Mouse (Mus musculus): ENCODE measurements at regions not wholly inside any gene's neighbourhood (a gene's known extent, or its start where the extent isn't known, plus 50 kb on each side); places are given as distances from the start of the nearest gene placed in this dataset.

- Histone ChIP-seq H3K4me1 (replicated peaks; ENCODE audit: control insufficient read depth, insufficient read depth, low read length) (no peaks in the 10 kb centered on the region), H3K4me2 (ENCODE audit: low read length) (no peak overlapping the region), H3K4me3 (replicated peaks; ENCODE audit: low read length) (no peak overlapping the region), H3K27ac (ENCODE audit: low read length) (no peak overlapping the region), H3K27me3 (replicated peaks; ENCODE audit: control insufficient read depth, insufficient read depth, low read length) (no peaks in the 10 kb centered on the region; the same call in 1 of the 2 replicates), H3K36me3 (ENCODE audit: control insufficient read depth, insufficient read depth) (no peaks in the 10 kb centered on the region), H3K9me3 (ENCODE audit: control insufficient read depth, low read length) (no peaks in the 10 kb centered on the region), H3K9ac (replicated peaks; ENCODE audit: low read depth, low read length) (no peak overlapping the region)
- 93% methylated on average over 6 of the region's 6 CpGs for WGBS
- ATAC-seq: no peak
Measured at GRCm38 (mm10) chr10:91293226-91293625, 112.1 kb upstream of the Tmpo start.

DNA sequence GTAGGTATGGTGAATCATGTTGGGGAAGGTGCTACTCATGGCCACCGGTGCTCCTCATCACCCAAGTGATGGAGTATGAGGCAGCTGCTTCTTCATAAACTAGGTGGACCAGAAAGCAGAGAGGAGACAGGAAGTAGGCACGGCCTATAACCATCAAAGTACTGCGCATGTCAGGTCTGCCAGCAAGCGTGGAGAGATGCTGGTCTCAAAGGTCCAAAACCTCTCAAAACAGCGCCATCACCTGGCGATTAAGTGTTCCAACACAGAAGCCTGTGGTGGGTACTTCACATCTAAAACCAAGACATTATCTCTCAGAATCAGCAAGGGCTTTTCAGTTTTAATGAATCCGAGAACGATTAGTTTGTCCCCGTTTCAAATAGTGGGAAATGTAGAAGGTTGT, 103.1 kb upstream of the Tmpo start:
- Histone ChIP-seq H3K27ac (ENCODE audit: low read length) (no peak overlapping the region), H3K27me3 (replicated peaks; ENCODE audit: control insufficient read depth, insufficient read depth, low read length) (no peaks in the 10 kb centered on the region), H3K4me1 (replicated peaks; ENCODE audit: control insufficient read depth, insufficient read depth, low read length) (no peaks in the 10 kb centered on the region), H3K9me3 (ENCODE audit: control insufficient read depth, low read length) (no peaks in the 10 kb centered on the region), H3K9ac (replicated peaks; ENCODE audit: low read depth, low read length) (no peak overlapping the region), H3K4me2 (ENCODE audit: low read length) (no peak overlapping the region), H3K36me3 (ENCODE audit: control insufficient read depth, insufficient read depth) (no peaks in the 10 kb centered on the region), H3K4me3 (replicated peaks; ENCODE audit: low read length) (no peak overlapping the region)
- ATAC-seq: no peak
- 96% methylated on average over 9 of the region's 9 CpGs for WGBS

DNA sequence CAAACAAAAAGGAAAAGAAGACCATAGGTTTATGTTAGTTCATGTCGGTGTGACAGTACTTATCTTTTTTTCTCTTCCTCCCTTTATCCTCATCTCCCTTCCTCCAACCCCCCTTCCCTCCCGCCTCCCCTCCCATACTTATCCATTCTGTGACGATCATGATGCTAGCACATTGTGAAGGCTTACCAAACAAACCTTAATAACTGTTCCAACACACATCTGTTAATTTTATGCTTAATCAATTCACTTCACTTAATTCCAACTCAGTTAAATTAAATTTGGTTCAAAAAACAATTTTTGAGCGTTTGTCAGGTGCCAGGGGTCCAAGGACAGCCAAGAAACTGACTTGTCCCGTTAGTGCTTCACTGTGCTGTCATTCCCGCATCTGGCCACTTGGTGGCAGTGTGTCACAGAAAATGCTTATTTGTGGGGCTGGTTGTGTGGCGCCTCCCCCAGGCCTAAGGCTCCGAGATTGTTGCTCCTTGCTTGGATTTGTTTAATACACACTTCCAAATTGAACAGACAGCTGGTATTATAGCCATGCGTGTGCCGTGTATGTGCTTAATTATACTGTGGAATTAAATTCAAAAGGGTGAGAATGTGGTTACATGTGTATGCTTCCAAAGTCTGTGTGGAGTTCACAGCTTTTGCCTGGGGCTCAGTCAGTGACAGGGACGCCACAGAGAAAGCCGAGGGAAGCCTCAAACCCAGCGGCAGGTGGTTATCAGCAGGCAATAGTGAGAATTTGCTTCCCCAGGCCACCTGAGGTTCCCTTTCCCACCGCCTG, 90.0 kb upstream of the Tmpo start:
- H3K27me3 ChIP-seq (replicated peaks; ENCODE audit: control insufficient read depth, insufficient read depth, low read length): no peaks in the 10 kb centered on the region
- 11% methylated on average over 14 of the region's 14 CpGs for WGBS
- H3K9me3 ChIP-seq (ENCODE audit: control insufficient read depth, low read length): no peaks in the 10 kb centered on the region
- no peaks in the 10 kb centered on the region for H3K36me3 ChIP-seq (ENCODE audit: control insufficient read depth, insufficient read depth)
- H3K9ac ChIP-seq (replicated peaks; ENCODE audit: low read depth, low read length): 0 out of 2 replicates have a peak overlapping the region, but pooled peaks have one; percentile 7
- peak overlapping the region; percentile 16; the same call in 1 of the 2 replicates for H3K4me2 ChIP-seq (ENCODE audit: low read length)
- no peaks in the 10 kb centered on the region; the same call in 1 of the 2 replicates for H3K4me1 ChIP-seq (replicated peaks; ENCODE audit: control insufficient read depth, insufficient read depth, low read length)
- no peak overlapping the region for H3K4me3 ChIP-seq (replicated peaks; ENCODE audit: low read length)
- ATAC-seq: peak; percentile 77
- no peak overlapping the region for H3K27ac ChIP-seq (ENCODE audit: low read length)

- Histone ChIP-seq H3K27ac (ENCODE audit: low read length) (no peak overlapping the region), H3K36me3 (ENCODE audit: control insufficient read depth, insufficient read depth) (no peaks in the 10 kb centered on the region), H3K4me3 (replicated peaks; ENCODE audit: low read length) (no peak overlapping the region), H3K27me3 (replicated peaks; ENCODE audit: control insufficient read depth, insufficient read depth, low read length) (no peaks in the 10 kb centered on the region), H3K9ac (replicated peaks; ENCODE audit: low read depth, low read length) (no peak overlapping the region), H3K9me3 (ENCODE audit: control insufficient read depth, low read length) (no peaks in the 10 kb centered on the region), H3K4me2 (ENCODE audit: low read length) (peak overlapping the region; percentile 16), H3K4me1 (replicated peaks; ENCODE audit: control insufficient read depth, insufficient read depth, low read length) (no peaks in the 10 kb centered on the region; the same call in 1 of the 2 replicates)
- ATAC-seq: peak; percentile 69
- WGBS: 17% methylated on average over 12 of the region's 14 CpGs
Measured at GRCm38 (mm10) chr10:91270268-91270954, 89.3 kb upstream of the Tmpo start.

GRCm38 (mm10) chr10:91267886-91268285, 86.8 kb upstream of the Tmpo start:
- no peak overlapping the region for H3K4me3 ChIP-seq (replicated peaks; ENCODE audit: low read length)
- no peak overlapping the region for H3K27ac ChIP-seq (ENCODE audit: low read length)
- no peaks in the 10 kb centered on the region for H3K27me3 ChIP-seq (replicated peaks; ENCODE audit: control insufficient read depth, insufficient read depth, low read length)
- ATAC-seq: no peak
- H3K4me2 ChIP-seq (ENCODE audit: low read length): no peak overlapping the region
- H3K9ac ChIP-seq (replicated peaks; ENCODE audit: low read depth, low read length): no peak overlapping the region
- H3K4me1 ChIP-seq (replicated peaks; ENCODE audit: control insufficient read depth, insufficient read depth, low read length): no peaks in the 10 kb centered on the region; the same call in 1 of the 2 replicates
- 91% methylated on average over 6 of the region's 6 CpGs for WGBS
- no peaks in the 10 kb centered on the region for H3K9me3 ChIP-seq (ENCODE audit: control insufficient read depth, low read length)
- no peaks in the 10 kb centered on the region for H3K36me3 ChIP-seq (ENCODE audit: control insufficient read depth, insufficient read depth)

GRCm38 (mm10) chr10:91260416-91260815, 79.3 kb upstream of the Tmpo start:
- 43% methylated on average over 10 of the region's 10 CpGs for WGBS
- ATAC-seq: no peak

DNA sequence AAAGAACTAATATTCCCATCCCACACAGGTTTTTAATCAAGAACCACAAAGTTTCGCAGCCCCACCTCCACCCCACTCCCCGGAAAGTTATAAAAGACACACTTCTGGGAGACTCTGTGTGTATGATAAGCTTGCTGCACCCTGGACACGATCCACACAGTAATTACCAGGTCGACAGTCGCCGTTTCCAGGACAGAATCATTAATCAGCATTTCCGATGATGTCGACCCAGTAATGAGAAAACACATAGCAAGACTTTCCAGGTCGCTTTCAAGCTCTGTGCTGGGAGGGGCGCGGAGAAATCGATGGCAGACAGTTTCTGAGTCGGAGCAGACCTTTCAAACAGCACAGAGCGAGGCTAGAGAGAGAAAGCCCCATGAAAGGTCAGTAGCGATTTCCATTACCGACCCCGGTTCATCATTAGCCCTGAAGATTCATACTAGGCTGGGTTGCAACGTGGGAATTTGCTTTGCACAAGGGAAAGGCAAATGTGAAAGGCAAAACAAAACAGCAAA, 68.6 kb upstream of the Tmpo start:
- ATAC-seq: no peak
- Histone ChIP-seq H3K4me2 (ENCODE audit: low read length) (peak overlapping the region; percentile 26), H3K9ac (replicated peaks; ENCODE audit: low read depth, low read length) (no peak overlapping the region; the same call in 1 of the 2 replicates), H3K4me3 (replicated peaks; ENCODE audit: low read length) (no peak overlapping the region; the same call in 1 of the 2 replicates), H3K9me3 (ENCODE audit: control insufficient read depth, low read length) (no peaks in the 10 kb centered on the region), H3K36me3 (ENCODE audit: control insufficient read depth, insufficient read depth) (no peaks in the 10 kb centered on the region), H3K27me3 (replicated peaks; ENCODE audit: control insufficient read depth, insufficient read depth, low read length) (no peaks in the 10 kb centered on the region), H3K27ac (ENCODE audit: low read length) (no peak overlapping the region), H3K4me1 (replicated peaks; ENCODE audit: control insufficient read depth, insufficient read depth, low read length) (0 out of 2 replicates have a peak, but pooled peaks cover 4% of the 10 kb centered on the region)
- WGBS: 37% methylated on average over 18 of the region's 18 CpGs

More at GRCm38 (mm10) chr10:91260416-91260815, 79.3 kb upstream of the Tmpo start:
- Histone ChIP-seq H3K9ac (replicated peaks; ENCODE audit: low read depth, low read length) (no peak overlapping the region), H3K4me2 (ENCODE audit: low read length) (no peak overlapping the region), H3K27me3 (replicated peaks; ENCODE audit: control insufficient read depth, insufficient read depth, low read length) (no peaks in the 10 kb centered on the region), H3K36me3 (ENCODE audit: control insufficient read depth, insufficient read depth) (no peaks in the 10 kb centered on the region), H3K4me3 (replicated peaks; ENCODE audit: low read length) (no peak overlapping the region), H3K27ac (ENCODE audit: low read length) (no peak overlapping the region), H3K4me1 (replicated peaks; ENCODE audit: control insufficient read depth, insufficient read depth, low read length) (no peaks in the 10 kb centered on the region), H3K9me3 (ENCODE audit: control insufficient read depth, low read length) (no peaks in the 10 kb centered on the region)

GRCm38 (mm10) chr10:91244297-91244696, 63.2 kb upstream of the Tmpo start:
- Histone ChIP-seq H3K9ac (replicated peaks; ENCODE audit: low read depth, low read length) (no peak overlapping the region), H3K27ac (ENCODE audit: low read length) (no peak overlapping the region), H3K9me3 (ENCODE audit: control insufficient read depth, low read length) (no peaks in the 10 kb centered on the region), H3K27me3 (replicated peaks; ENCODE audit: control insufficient read depth, insufficient read depth, low read length) (no peaks in the 10 kb centered on the region), H3K4me3 (replicated peaks; ENCODE audit: low read length) (no peak overlapping the region), H3K4me2 (ENCODE audit: low read length) (no peak overlapping the region), H3K4me1 (replicated peaks; ENCODE audit: control insufficient read depth, insufficient read depth, low read length) (peaks cover 10% of the 10 kb centered on the region), H3K36me3 (ENCODE audit: control insufficient read depth, insufficient read depth) (no peaks in the 10 kb centered on the region)
- 89% methylated on average over 3 of the region's 3 CpGs for WGBS
- no peak for ATAC-seq

GRCm38 (mm10) chr10:91242491-91243046, 61.5 kb upstream of the Tmpo start:
- Histone ChIP-seq H3K4me2 (ENCODE audit: low read length) (no peak overlapping the region), H3K27ac (ENCODE audit: low read length) (no peak overlapping the region), H3K36me3 (ENCODE audit: control insufficient read depth, insufficient read depth) (no peaks in the 10 kb centered on the region), H3K27me3 (replicated peaks; ENCODE audit: control insufficient read depth, insufficient read depth, low read length) (no peaks in the 10 kb centered on the region), H3K9me3 (ENCODE audit: control insufficient read depth, low read length) (no peaks in the 10 kb centered on the region), H3K4me3 (replicated peaks; ENCODE audit: low read length) (no peak overlapping the region), H3K9ac (replicated peaks; ENCODE audit: low read depth, low read length) (no peak overlapping the region), H3K4me1 (replicated peaks; ENCODE audit: control insufficient read depth, insufficient read depth, low read length) (peaks cover 10% of the 10 kb centered on the region)
- no peak for ATAC-seq
- 66% methylated on average over 5 of the region's 5 CpGs for WGBS

All from forebrain, embryonic 16.5 days (tissue).